Mouse (Mus musculus) retina, postnatal 7 days (tissue): ENCODE measurements at regions not wholly inside any gene's neighbourhood (a gene's known extent, or its start where the extent isn't known, plus 50 kb on each side); places are given as distances from the start of the nearest gene placed in this dataset.

Experiments used
- DNase-seq: peaks from one replicate; pipeline ENCODE4 v3.0.0-alpha.2; 2012; ENCODE audit warnings: low read depth, low spot score

DNA sequence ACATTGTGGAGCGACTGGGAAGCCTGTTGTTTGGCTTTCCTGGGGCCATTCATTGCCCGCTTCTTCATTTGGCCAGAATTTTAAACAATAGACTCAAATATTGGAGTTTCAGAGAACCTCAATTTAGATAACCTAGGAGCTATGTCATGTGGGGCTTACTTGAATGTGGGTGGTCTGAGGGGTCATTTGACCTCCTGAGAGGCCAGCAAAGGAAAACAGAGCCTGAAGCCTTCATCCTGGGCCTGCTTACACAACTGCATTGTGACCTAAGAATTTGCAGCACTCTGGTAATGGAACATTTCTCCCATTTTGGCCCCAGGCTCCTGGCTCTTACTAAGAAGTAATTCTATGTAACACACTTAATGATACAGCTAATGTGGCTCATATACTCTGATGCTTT is 348.2 kb downstream of the Fat4 start:
- DNase-seq: no peak

DNA sequence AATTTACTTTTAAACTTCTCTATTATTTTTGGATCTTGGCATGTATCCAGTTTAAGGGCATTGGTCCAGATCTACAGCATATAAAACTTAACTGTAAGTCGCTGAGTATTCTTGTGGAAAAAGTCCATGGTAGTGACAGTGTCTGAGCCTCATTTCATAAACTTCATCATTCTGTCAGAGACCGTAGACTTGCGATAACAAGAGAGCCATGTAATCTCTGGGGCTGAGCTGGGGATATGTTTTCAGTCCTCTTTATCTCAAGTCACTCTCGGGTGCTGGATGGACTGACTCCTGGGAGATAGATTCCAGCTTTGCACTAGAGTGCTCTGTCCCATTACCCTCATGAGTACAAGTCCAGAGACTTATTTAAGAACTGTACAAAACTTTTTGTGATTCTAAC is 362.0 kb downstream of the Fat4 start:
- no peak for DNase-seq

DNA sequence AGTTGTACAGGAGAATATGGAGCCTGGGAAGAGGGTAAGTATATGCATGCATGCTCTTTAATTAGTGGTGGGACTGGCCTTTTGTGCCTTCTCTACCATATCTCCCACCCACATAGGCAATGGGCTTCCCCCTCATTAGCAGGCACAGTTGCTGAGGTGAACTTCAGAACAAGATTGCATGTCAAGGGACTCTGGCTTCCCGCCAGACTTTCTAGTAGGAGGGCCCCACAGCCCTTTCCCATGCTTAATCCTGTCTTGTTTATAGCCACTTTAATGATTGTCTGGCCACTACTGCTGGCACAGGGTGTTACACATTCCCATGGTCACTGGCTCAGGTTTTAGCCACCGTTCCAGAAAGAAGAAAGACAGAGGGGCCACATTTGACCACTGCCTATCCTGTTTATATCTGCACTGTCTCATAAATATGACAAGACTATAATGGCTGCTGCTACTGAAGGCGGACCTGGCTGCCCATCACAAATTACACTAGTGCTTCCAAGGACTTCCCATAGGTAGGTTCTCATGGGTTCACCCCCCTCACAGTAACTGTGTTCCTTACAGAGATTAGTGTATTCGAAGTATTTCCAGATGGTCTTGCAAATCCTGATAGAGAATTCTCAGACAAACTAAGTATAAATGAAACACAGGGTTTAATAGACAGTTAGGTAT is 362.6 kb downstream of the Fat4 start:
- no peak for DNase-seq

DNA sequence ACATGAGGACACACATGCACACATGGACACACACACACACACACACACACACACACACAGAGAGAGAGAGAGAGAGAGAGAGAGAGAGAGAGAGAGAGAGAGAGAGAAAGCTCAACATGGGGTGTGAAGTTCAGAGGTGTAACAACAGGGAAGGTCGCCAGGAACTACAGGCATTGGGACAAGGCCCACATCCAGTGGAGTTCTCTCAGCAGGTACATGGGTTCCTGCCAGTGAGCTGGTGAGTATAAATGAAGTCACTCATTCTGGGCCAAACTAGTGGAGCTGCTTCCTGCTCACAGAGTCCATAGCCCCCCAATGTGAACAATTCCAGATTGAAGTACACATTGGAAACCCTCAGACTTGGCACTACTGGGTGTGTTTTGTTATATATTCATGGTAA is 366.3 kb downstream of the Fat4 start:
- DNase-seq: no peak

DNA sequence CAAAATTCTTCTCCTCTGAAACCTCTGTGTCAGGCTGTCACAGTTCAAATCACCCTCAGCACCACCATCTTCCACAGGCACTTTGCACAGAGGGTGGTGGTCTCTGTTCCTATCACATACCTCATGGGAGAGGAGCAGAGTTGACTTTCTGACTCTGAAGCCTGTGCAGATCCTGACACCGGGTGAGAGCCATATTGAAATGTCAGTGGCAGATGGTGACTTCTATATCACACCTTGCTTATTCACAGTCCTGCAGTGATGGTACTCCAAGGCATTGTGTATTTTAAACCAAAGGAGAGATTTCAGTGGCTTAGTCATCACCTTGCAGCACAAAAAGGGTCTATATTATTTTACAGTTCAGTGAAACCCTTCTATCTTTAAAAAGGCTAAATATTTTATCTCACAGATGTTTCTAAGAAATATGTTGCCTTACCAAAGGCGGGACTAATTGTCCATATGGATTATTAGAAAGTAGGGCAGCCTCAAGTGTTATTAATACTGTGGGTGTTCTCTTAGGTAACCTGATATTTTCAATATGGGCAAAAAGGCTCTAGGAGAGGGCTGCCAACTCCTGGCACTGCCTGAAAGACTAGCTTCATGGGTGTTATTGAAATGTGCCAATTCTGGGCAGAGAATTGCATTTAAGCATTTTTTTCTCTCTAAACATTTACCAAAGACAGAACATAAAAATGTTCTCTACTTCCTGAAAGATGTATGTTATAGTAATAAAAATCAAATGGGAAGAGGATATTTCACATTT is 378.1 kb downstream of the Fat4 start:
- DNase-seq: no peak

DNA sequence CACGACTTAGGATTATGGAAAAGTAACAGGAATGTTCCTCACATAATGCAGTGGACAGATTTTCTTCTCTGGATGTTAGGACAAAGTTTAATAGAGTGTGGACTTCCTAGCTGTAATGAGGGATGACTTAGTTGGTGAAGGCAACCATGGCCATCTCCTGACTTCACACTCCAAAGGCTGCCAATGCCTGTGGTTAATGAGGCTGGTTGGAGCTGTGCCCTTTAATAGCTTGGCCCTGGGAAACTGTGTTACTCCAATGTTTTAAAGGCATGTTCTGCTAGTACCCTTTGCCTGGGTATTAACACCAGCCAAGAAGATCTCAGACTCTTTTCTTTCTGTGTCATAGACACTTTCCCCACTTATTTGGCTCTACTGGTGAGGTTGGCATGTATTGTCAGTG is 378.9 kb downstream of the Fat4 start:
- no peak for DNase-seq

DNA sequence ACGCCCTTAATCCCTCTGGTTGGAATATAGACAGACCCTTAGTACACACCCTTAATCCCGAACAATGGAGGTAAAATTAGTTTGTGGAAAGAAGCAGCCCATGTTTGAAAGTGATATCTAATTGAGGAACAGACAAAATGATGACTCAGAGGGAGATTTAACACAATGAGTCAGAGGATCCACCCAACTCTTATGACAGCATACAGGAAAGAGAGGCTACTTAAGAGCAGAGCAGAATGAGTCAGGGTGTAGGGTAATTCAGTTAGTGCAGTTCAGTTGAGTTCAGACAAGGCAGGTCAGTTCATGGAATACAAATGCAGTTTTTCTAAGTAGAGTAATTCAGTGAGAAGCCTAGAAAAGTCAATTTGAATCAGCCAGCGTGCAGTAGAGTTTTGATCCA is 382.6 kb downstream of the Fat4 start:
- no peak for DNase-seq

DNA sequence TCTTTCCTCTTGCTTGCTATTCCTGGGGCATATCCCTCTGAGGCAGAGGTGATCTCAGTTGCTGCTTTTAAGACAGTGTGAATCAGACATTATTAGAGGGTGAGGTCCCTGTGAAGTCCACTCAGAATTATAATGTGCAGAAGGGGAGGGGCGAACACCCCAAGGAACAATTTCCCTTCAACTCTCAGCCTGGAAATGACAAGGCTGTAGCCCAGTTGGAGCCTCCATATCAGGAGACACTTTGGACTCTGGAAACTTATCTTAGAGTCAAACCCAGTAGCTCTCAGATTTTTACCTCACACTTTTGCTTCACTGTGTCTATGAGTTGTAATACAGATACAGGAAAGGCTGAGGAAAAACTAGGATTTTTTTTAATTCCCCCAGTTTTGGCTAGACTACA is 385.9 kb downstream of the Fat4 start:
- no peak for DNase-seq

DNA sequence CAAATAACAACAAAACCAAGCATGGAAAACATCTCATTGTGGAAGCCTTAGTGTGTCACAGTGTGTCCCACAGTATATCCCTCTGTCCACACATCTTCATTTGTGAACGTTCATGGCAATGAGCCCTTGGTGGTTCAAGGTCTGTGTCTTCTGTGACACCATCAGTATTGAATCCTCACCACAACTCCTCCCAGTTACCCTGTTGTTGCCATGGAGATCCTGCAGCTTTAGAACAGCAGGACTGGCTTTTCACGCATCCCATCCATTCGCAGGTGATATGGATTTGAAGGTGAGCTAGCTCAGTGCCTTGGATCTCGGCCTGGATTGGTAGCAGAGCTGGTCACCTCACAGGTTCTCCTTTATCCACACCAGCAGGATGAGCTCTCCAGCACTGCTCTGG is 390.2 kb downstream of the Fat4 start:
- DNase-seq: no peak

DNA sequence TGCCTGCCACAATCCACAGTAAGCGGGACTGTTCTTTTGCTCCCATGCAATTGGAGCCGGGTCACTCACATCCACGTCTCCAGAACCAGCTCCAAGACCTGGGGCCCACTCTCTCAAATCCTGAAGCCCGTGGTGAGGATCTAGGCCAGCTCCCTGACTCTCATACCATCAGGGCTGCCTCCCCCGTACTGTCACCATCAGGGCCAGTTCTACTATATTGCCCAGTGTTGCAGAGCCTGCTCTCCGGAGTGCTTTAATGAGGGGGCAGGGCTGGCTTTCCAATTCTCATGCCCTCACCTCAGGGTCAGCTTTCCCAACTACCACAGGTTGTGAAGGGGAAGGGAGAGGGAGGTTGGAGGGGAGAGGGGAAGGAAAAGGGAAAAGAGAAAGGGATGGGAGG is 390.6 kb downstream of the Fat4 start:
- no peak for DNase-seq

DNA sequence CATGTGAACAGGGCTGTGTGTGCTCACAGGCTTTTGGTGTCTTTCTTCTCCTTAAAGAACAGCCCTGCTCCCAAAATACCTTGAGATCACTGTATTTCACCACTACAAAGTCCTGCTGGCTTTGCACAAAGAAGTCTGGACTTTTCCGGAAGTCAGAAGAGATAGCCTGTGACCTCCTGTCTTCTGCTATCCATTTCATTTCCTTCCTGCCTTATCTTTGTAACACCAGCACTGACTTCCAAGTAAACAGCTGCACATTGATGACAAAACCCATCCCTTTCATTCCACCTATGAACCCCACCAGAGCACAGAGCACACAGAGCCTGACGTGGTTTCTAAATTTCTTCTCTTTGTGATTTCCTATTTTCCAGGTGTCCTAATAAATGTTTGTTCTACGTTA is 408.5 kb downstream of the Fat4 start:
- no peak for DNase-seq

DNA sequence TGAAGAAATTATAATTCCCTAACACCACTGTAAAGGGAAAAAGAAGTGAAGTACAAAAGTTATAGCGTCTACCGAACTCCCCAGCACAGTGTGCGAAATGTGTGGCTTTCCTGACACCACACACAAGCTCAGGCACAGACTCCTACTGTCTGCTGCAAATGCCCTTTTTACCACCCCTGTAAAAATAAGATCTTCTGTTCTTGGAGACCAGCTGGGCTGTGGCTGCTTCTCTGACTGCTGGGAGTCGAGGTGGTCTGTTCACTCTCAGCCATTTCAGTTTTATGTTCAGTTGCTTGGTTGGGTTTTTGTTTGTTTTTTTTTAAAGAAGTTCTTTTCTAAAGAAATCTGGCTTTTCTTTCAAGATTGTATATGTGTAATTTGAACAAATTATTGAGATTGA is 409.5 kb downstream of the Fat4 start:
- DNase-seq: no peak

DNA sequence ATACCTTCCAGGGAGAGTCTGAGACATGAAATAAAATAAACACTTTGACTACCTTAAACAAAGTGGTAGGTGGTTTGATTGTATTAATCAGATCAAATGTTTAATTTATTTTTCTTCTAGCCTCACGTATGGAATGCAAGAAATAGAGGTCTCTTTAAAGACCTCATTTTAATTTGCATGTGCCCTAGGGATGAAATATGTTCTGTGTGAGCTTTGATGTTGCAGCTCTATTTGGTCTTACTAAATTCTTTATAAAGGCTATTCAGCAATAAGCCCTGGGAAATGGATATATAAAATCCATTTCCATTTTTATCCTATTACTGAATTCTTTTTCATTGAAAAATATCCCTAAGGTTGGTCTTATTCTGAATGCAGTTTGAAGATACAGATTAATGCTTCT is 422.7 kb downstream of the Fat4 start:
- DNase-seq: no peak

DNA sequence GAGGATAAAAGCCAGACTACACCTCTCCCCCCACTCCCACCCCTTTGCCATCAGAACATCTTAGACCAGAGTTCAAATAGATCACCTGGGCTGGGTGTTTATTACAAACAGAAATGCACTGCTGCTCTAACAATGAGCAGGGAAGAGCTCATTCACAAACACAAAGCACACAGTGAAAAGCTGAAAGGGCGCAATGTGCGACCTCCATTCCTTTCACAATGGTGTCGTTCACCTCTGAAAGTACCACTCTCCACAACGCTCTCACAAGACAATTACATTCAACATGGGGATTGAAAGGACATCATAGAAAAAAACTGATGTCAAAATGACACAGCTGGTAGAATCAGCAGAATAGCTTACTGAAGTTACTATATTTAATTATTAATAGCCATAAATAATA is 426.8 kb downstream of the Fat4 start:
- DNase-seq: no peak

DNA sequence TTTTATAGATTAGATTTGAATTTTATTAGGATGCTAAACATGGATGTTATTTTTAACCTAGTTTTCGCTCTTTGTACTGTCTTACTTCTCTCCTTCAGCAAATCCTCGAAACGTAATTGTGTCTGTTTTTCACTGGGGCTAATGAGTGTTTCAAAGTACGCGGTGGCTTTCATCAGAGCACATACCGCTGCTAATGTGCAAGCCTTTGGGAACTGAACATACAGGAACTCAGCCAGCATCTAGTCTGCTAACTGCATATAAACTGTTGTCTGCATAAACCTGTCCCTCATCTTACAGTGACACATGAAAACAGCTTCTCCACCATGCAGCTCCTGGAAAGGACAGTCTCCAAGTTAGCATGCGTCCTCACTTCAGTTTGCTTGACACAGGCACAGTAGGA is 434.1 kb downstream of the Fat4 start:
- DNase-seq: no peak

DNA sequence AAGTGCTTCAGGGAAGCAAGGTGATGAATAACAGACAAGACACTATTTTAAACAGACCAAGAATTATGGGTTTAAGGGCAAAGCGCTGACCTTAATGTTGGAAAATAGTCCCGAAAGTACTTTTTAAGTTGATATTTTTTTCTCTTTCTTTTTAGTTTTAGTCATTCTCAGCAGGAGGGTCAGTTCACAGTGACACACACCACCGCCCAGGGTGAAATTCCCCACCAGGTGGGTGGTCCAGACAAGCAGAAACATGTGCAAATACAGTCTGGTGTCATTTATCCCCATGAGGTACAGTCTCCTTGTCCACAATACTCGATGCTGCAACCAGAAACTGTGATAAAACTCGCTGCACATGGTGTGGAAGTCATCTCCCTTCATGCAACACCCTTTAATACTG is 435.5 kb downstream of the Fat4 start:
- no peak for DNase-seq

DNA sequence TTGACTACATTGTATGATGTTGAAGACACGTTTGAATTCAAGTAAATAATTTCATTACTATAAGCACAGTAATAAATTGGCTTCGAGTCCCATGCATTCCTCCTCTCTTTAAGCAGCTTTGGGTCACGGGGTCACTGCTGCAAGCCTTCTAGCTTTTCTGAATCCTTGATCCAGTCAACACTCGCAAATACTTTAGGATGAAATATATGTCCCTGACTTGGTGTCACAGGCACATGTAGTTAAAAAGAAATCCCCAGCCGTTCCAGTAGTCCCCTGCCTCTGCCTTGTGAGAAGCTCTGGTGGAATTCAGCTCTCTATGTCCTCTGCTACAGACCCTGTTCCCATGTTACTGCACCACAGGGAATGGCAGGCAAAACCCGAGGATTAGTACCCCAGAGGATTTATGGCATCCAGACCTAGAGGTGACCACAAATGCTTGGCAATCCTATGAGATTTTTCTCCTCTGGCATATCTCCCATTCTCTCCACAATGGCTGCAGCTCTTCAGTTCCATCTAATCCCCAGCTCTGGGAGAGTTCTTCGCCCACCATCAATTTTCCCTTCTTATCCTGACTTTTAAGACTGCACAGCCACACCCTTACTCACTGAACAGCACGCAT is 449.0 kb downstream of the Fat4 start:
- DNase-seq: no peak

DNA sequence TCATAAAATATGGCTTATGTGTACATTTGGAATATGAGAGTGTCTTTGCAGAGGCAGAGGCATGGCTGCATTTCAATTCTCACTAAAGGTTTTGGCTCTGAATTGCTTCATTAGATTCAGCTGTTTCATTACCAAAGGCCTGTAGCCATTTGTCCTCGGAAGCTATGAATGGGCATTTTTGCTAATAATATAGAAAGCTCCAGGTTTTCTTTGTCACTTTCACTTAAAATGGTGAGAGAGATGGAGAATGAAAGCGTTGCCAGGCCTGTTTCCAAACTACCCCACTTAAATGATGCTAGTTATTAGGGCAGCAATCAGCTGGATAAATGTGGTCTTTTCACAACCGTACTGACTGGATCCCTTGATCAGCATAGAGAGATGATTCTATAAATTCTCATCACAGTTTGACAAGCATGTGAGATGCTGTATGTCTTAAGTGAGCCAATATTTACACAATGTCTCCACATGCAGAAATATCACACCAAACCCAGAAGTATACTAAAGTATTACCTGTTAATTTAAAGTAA is 454.5 kb downstream of the Fat4 start:
- no peak for DNase-seq

DNA sequence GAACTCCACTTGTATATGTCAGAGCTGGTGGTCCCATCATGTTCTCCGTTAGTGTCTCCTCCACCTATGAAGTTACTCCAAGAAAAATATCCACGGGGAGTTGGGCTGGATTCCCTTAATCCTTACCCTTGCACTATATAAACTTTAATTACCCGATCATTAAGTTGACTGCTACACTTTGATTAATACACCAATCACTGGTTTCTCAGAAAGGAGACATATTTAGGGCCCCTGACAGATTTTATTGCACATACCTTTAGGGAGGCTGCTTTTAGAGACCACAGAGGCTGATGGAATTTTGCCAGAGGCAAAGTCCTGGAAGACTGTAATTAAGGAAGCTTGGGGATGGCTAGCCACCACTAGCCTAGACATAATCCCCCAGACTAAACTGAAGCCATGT is 457.3 kb downstream of the Fat4 start:
- DNase-seq: no peak

DNA sequence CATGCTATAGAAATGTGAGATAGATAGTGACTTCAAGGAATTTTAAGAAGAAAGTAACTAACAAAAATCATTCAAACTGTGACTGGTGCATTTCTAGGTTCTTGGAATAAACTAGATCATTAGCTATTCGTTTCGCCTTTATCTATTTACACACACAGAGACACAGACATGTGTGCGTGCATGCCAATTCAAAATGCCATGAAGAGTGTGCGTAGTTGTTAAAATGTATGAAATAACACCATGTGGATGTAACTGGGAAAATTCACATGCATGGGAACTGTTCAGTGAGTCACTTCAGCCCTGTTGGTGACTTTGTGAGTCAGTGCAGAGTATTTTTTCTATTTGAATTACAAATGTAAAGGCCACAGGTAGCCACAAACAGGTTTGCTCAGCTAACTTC is 460.8 kb downstream of the Fat4 start:
- no peak for DNase-seq

DNA sequence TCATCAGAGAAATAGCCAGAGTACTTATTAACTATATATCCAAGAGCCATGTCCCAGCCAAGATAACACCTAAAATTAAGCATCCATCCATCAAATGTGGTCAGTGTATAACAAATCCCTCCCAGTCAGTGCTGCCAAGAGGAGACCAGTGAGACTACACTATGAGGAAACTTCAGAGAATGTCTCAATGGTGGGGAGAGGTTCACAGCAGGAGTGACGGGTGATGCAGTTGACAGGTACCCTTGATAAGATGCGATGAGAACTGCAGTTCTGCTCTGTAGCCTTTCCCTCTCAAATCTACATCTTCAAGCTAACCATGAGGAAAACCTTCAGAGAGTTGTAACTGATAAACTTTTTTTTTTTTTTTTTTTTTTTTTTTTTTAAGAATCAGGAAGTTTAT is 470.3 kb downstream of the Fat4 start:
- DNase-seq: no peak

DNA sequence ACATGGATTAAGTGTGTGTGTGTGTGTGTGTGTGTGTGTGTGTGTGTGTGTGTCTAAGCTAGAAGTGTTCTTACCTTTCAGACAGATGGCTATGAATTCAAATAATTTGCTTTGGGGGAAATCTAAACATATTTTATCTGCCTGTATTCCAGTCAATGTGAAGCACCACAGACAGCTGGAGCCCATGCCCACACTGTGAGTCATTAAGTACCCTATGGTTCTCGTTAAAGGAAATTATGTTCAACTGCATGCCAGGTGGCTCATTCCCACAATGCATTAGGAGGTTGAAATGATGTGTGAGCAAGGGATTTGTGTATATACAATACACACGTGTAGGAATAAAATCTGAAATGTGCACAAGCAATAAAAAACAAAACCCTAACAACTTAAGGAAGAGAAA is 473.5 kb downstream of the Fat4 start:
- no peak for DNase-seq

DNA sequence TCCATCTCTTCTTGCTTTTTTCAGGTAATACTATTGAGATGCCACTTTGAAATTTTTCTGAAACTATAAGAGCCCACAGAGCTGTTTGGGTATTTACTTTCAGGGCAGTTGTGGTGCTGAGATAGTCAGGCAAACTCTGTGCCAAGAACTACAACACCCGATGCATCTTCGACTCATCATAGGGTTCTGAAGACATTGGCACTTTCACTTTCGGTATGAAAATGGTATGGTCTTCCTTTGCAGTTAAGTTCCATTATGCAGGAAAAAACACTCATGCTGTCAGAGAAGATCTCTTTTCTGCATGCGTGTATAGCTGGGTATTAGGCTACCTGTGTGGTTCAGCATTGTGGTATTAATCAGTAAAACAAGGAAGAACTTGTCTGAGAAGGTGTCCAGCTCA is 484.2 kb downstream of the Fat4 start:
- no peak for DNase-seq
